Mouse (Mus musculus) frontal cortex, postnatal 25 days (tissue): ENCODE results near the gene Dnajb1.

Experiments
- DNase-seq, 2 experiments: peaks; one replicate each; pipeline ENCODE4 v3.0.0; 2022; ENCODE audit warnings: low spot score in 2 of 2

Gene Dnajb1

DNA sequence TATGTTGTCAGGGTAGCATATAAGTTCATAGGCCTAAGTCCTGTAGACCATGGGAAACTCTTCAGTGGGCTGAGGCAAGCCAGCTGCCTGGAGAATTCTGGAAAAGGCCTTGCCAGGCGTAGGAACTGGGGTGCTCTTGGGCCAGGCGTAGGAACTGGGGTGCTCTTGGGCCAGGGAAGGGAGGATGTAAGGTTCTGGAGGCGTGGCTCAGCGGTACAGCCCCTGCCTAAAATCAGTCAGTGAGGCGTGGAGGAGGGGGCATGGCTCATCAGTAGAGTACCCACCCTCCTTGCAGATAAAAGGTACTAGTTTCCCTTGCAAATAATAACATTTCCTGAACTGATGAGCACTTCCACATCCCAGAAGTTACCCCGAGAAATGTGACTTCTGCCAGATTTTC lies 46.7 kb downstream of the Dnajb1 start:
- no peak for DNase-seq

DNA sequence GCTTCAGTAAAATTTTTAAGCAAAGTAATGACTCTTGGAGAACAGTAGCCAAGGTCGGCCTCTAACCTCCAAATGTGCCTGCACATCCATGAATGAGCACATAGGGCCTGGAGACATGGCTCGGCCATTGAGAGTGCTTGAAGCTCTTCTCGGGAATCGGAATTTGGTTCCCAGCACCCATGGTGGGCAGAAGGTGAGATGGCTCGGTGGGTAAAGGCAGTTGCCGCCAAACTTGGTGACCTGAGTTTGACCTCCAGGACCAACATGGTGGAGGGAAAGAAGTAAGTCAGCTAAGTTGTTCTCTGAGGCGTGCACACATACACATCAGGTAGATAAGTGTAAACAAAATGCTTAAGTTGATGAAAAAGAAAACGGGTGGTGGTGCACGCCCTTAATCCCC lies 48.0 kb downstream of the Dnajb1 start:
- DNase-seq: no peak

DNA sequence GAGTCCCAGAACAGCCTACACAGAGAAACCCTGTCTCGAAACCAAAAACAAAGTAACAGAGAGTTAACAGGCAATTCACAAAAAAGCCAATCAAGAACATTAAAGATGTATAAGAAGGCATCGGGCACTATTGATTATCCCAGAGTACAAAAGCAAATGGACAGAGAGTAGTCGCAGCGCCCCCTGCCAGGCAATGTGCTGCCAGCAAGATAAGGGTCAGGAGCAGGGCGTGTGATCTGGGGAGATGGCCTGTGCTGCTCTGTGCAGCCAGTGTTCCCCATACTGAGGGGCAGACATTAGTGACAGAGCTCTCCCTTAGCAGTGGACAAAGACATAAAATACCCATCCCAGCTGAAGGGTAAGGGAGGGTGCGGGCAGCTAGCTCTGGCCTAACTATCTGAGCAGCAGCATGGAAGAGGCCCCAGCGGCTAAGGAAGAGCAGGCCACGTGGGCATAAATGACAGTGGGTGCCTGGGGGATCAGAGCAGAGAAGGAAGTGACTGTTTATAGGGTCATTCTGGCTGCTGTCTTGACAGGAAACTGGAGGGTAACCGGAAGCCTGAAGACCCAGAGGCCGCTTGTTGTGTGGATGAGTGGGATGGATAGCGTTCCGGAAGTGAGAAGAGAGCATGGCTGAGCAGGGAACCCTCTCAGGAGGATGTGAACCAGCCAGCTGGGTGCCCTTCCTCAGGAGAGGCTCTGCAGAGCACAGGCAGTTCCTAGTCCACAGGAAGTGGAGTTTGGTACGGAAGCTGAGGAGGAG lies 48.7 kb downstream of the Dnajb1 start:
- DNase-seq: no peak

DNA sequence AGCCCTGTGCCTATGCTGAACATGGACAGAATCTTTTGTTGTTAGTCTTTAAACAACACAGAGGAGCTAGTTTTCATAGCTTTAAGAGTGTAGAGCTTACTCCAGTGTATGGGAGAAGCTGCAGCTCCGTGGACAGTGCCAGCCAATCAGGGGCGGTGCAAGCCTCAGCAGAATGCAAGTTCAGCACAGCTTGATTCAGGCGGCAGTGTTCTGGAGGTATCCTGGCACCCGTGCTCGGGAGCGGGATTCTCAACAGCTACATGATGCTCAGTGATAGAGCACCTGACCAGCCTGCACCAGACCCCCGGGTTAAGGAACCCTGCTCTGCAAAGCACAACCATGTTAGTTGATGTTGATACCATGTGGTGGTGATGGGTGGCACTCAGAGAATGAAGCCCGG lies 52.6 kb downstream of the Dnajb1 start:
- DNase-seq: no peak

DNA sequence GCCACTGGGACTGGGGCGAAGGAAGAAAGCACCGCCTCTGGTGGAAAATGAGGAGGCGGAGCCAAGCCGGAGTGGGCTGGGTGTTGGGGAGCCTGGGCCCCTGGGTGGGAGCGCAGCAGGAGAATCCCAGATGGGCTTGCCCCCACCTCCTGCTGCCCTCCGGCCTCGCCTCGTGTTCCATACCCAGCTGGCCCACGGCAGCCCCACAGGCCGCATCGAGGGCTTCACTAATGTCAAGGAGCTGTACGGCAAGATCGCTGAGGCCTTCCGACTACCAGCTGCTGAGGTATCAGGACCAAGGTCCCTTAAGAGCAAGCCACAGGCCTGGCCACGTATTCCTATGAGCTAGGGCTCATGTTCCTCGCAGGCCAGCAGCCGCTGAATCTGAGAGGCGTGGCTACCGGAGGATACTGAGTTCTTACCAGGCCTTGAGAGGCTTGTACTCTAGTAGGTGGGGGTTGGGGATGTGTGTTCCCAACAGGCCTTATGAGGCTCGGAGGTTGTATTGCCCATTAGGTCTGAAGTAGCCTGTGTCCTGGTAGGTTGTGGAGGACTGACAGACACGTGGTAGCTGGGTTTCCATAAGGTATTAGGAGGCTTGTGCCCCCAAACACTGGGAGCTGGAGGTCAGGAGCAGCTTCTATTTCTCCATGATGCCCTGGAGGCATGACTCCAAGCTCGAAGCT lies 53.1 kb downstream of the Dnajb1 start:
- no peak for DNase-seq
